Mouse (Mus musculus) hindbrain, embryonic 13.5 days (tissue): ENCODE measurements around the gene Hoxb8. TPM values are rescaled to one million over a fixed set of nuclear protein-coding genes. Genes with fewer than 3 reads are reported as not detected.

Experiments used
- ATAC-seq: fragments of 200-750 bp; cut with Nextera tagmentation; 2 replicates; pipeline ENCODE4 v1.8.0; 2017; ENCODE audit warnings: moderate TSS enrichment; ENCODE audit not compliant: low FRiP score
- H3K27ac ChIP-seq: fragments of 300-500 bp; sonication (generic); 2 replicates; pipeline ENCODE4 v1.5.1; 2015; ENCODE audit warnings: inconsistent platforms, mild to moderate bottlenecking, moderate library complexity
- H3K27me3 ChIP-seq: fragments of 300-500 bp; sonication (generic); 2 replicates; pipeline ENCODE4 v1.6.1; 2015; ENCODE audit warnings: mild to moderate bottlenecking, inconsistent platforms
- H3K36me3 ChIP-seq: fragments of 300-500 bp; sonication (generic); 2 replicates; pipeline ENCODE4 v1.6.1; 2015; ENCODE audit warnings: mild to moderate bottlenecking, inconsistent platforms
- H3K4me1 ChIP-seq: fragments of 300-500 bp; sonication (generic); replicated peaks from 2 replicates; pipeline ENCODE4 v1.6.1; 2015; ENCODE audit warnings: inconsistent platforms
- H3K4me2 ChIP-seq: fragments of 300-500 bp; sonication (generic); 2 replicates; pipeline ENCODE4 v1.6.1; 2015; ENCODE audit warnings: inconsistent platforms, mild to moderate bottlenecking, moderate library complexity
- H3K4me3 ChIP-seq: fragments of 300-500 bp; sonication (generic); 2 replicates; pipeline ENCODE4 v1.5.1; 2015; ENCODE audit warnings: mild to moderate bottlenecking, inconsistent platforms
- H3K9ac ChIP-seq: fragments of 300-500 bp; sonication (generic); 2 replicates; pipeline ENCODE4 v1.6.1; 2015; ENCODE audit warnings: mild to moderate bottlenecking, inconsistent platforms
- H3K9me3 ChIP-seq: fragments of 300-500 bp; sonication (generic); 2 replicates; pipeline ENCODE4 v1.6.1; 2016; ENCODE audit warnings: inconsistent platforms
- WGBS: fragments of 180-500 bp; shearing (Covaris S2); methylation state at CpG from one replicate; pipeline ENCODE4 v1.1.7; 2015; 5-methylcytosine and 5-hydroxymethylcytosine counted together
- polyA plus RNA-seq: library from polyadenylated mRNA; unstranded; fragments of >200 nt; fragmentation: Nextera tagmentation; extraction: Ambion mirVana; gene quantifications from 2 replicates; pipeline ENCODE4 v1.2.1, GENCODE M21; 2015

Gene Hoxb8
- polyA plus RNA-seq, 1 experiment from 2014 or later, result 27.2 TPM

GRCm38 (mm10) chr11:96260310-96260970 is 21.3 kb upstream of the Hoxb8 start:
- Histone ChIP-seq H3K9me3 (no peaks in the 10 kb centered on the region), H3K27me3 (peaks cover 100% of the 10 kb centered on the region)

GRCm38 (mm10) chr11:96261323-96261890 is 20.3 kb upstream of the Hoxb8 start:
- Histone ChIP-seq H3K27ac (no peak overlapping the region), H3K27me3 (peaks cover 100% of the 10 kb centered on the region), H3K4me1 (peaks cover 5% of the 10 kb centered on the region; the same call in 1 of the 2 replicates), H3K36me3 (no peaks in the 10 kb centered on the region), H3K4me2 (no peak overlapping the region), H3K9ac (no peak overlapping the region), H3K9me3 (no peaks in the 10 kb centered on the region), H3K4me3 (no peak overlapping the region)
- no peak for ATAC-seq
- WGBS, result 2% methylated on average over 24 of the region's 24 CpGs

More at GRCm38 (mm10) chr11:96260310-96260970, 21.3 kb upstream of the Hoxb8 start:
- Histone ChIP-seq H3K27ac (no peak overlapping the region), H3K4me2 (no peak overlapping the region), H3K4me1 (peaks cover 5% of the 10 kb centered on the region; the same call in 1 of the 2 replicates), H3K36me3 (no peaks in the 10 kb centered on the region), H3K4me3 (no peak overlapping the region), H3K9ac (no peak overlapping the region)
- no peak for ATAC-seq
- WGBS, result 1% methylated on average over 23 of the region's 23 CpGs

GRCm38 (mm10) chr11:96262262-96262830 is 19.4 kb upstream of the Hoxb8 start:
- Histone ChIP-seq H3K4me1 (peaks cover 5% of the 10 kb centered on the region; the same call in 1 of the 2 replicates), H3K4me3 (no peak overlapping the region), H3K36me3 (no peaks in the 10 kb centered on the region), H3K27me3 (peaks cover 100% of the 10 kb centered on the region), H3K9ac (no peak overlapping the region), H3K9me3 (no peaks in the 10 kb centered on the region), H3K4me2 (no peak overlapping the region), H3K27ac (no peak overlapping the region)
- no peak for ATAC-seq
- WGBS, result 8% methylated on average over 6 of the region's 6 CpGs

- Histone ChIP-seq H3K36me3 (no peaks in the 10 kb centered on the region), H3K27me3 (peaks cover 98% of the 10 kb centered on the region), H3K4me2 (no peak overlapping the region), H3K4me3 (no peak overlapping the region), H3K9ac (no peak overlapping the region), H3K27ac (no peak overlapping the region), H3K9me3 (no peaks in the 10 kb centered on the region), H3K4me1 (peaks cover 5% of the 10 kb centered on the region; the same call in 1 of the 2 replicates)
- ATAC-seq, result no peak
- WGBS, result under 1% methylated on average over 33 of the region's 33 CpGs
These were observed 17.9 kb upstream of the Hoxb8 start for GRCm38 (mm10) chr11:96263636-96264389.

GRCm38 (mm10) chr11:96264390-96265020 is 17.2 kb upstream of the Hoxb8 start:
- H3K36me3 ChIP-seq, result no peaks in the 10 kb centered on the region
- H3K4me1 ChIP-seq, result peaks cover 5% of the 10 kb centered on the region; the same call in 1 of the 2 replicates
- H3K27ac ChIP-seq, result no peak overlapping the region
- no peak overlapping the region for H3K9ac ChIP-seq
- WGBS, result 2% methylated on average over 8 of the region's 8 CpGs
- H3K27me3 ChIP-seq, result peaks cover 98% of the 10 kb centered on the region
- no peak for ATAC-seq
- H3K4me2 ChIP-seq, result no peak overlapping the region
- H3K9me3 ChIP-seq, result no peaks in the 10 kb centered on the region
- H3K4me3 ChIP-seq, result no peak overlapping the region

GRCm38 (mm10) chr11:96265954-96266353 is 15.8 kb upstream of the Hoxb8 start:
- WGBS, result 1% methylated on average over 7 of the region's 7 CpGs
- Histone ChIP-seq H3K9ac (no peak overlapping the region), H3K36me3 (no peaks in the 10 kb centered on the region)

GRCm38 (mm10) chr11:96267021-96267920 is 14.4 kb upstream of the Hoxb8 start:
- Histone ChIP-seq H3K4me3 (no peak overlapping the region), H3K27me3 (peaks cover 98% of the 10 kb centered on the region), H3K9ac (no peak overlapping the region), H3K36me3 (no peaks in the 10 kb centered on the region), H3K4me2 (no peak overlapping the region), H3K4me1 (peaks cover 11% of the 10 kb centered on the region), H3K27ac (no peak overlapping the region), H3K9me3 (no peaks in the 10 kb centered on the region)
- WGBS, result 9% methylated on average over 7 of the region's 7 CpGs
- ATAC-seq, result no peak

More at GRCm38 (mm10) chr11:96265954-96266353, 15.8 kb upstream of the Hoxb8 start:
- Histone ChIP-seq H3K4me2 (no peak overlapping the region), H3K4me3 (no peak overlapping the region), H3K27ac (no peak overlapping the region), H3K4me1 (peaks cover 2% of the 10 kb centered on the region; the same call in 1 of the 2 replicates), H3K27me3 (peaks cover 98% of the 10 kb centered on the region), H3K9me3 (no peaks in the 10 kb centered on the region)
- no peak for ATAC-seq

- 12% methylated on average over 1 of the region's 1 CpGs for WGBS
- H3K9ac ChIP-seq, result no peak overlapping the region
- no peak overlapping the region for H3K27ac ChIP-seq
These were observed 13.5 kb upstream of the Hoxb8 start for GRCm38 (mm10) chr11:96268031-96268745.

GRCm38 (mm10) chr11:96269869-96270268 is 11.8 kb upstream of the Hoxb8 start:
- no peak overlapping the region for H3K9ac ChIP-seq
- under 1% methylated on average over 19 of the region's 19 CpGs for WGBS
- H3K4me1 ChIP-seq, result peaks cover 14% of the 10 kb centered on the region
- peaks cover 98% of the 10 kb centered on the region for H3K27me3 ChIP-seq
- H3K4me2 ChIP-seq, result no peak overlapping the region
- no peak for ATAC-seq
- H3K27ac ChIP-seq, result no peak overlapping the region
- no peaks in the 10 kb centered on the region for H3K36me3 ChIP-seq
- no peak overlapping the region for H3K4me3 ChIP-seq
- H3K9me3 ChIP-seq, result no peaks in the 10 kb centered on the region

More at GRCm38 (mm10) chr11:96268031-96268745, 13.5 kb upstream of the Hoxb8 start:
- Histone ChIP-seq H3K27me3 (peaks cover 98% of the 10 kb centered on the region), H3K9me3 (no peaks in the 10 kb centered on the region), H3K4me2 (no peak overlapping the region), H3K4me1 (peaks cover 14% of the 10 kb centered on the region), H3K4me3 (no peak overlapping the region), H3K36me3 (no peaks in the 10 kb centered on the region)
- no peak for ATAC-seq

- H3K4me1 ChIP-seq, result peaks cover 14% of the 10 kb centered on the region
- no peaks in the 10 kb centered on the region for H3K36me3 ChIP-seq
- H3K27ac ChIP-seq, result peak within 1 kb of the TSS; percentile 73
- peak within 1 kb of the TSS; percentile 39 for H3K4me2 ChIP-seq
- ATAC-seq, result peak; percentile 49; the same call in 1 of the 2 replicates
- H3K27me3 ChIP-seq, result peaks cover 98% of the 10 kb centered on the region
- under 1% methylated on average over 40 of the region's 40 CpGs for WGBS
- H3K4me3 ChIP-seq, result peak within 1 kb of the TSS; percentile 34
- H3K9me3 ChIP-seq, result no peaks in the 10 kb centered on the region
- H3K9ac ChIP-seq, result peak within 1 kb of the TSS; percentile 61
These were observed 10.6 kb upstream of the Hoxb8 start, which contains the start of gene Hoxb9 for GRCm38 (mm10) chr11:96270996-96271540. TSS of gene Hoxb9 (plus strand) at chr11:96271457.
